Mouse (Mus musculus) layer of hippocampus, adult 8-10 months (tissue): ENCODE measurements around the gene BC034090. TPM values are rescaled to one million over a fixed set of nuclear protein-coding genes. Genes with fewer than 3 reads are reported as not detected.
"Not testable (repeated sequence)": the region's sequence is repeated elsewhere in the genome, so short reads cannot be mapped to it uniquely, and the experiment has no call there.

Source experiments
- DNase-seq, 2 experiments: peaks; one replicate each; pipeline ENCODE4 v3.0.0; 2022; ENCODE audit warnings: low spot score in 2 of 2
- total RNA-seq, 4 experiments: library from RNA; stranded (reverse); gene quantifications; 2 replicates each; pipeline ENCODE4 v1.2.4; 2022

BC034090 gene
- 10 to 100 TPM in 1 of 4 experiments, 1 to 10 TPM in 3; 6.8 to 10.1 (median 8.1) TPM for total RNA-seq

GRCm38 (mm10) chr1:155243797-155244770 is at the start of gene BC034090:
Gene BC034090 (minus strand): TSS chr1:155244444.
- no peak for DNase-seq

- DNase-seq, result no peak
These were observed 49.2 kb upstream of the BC034090 start for GRCm38 (mm10) chr1:155293446-155293845.

- DNase-seq, result no peak
These were observed 45.2 kb upstream of the BC034090 start for GRCm38 (mm10) chr1:155289411-155289810.

GRCm38 (mm10) chr1:155288033-155288432 is 43.8 kb upstream of the BC034090 start:
- no peak for DNase-seq

GRCm38 (mm10) chr1:155283808-155284207 is 39.6 kb upstream of the BC034090 start:
- DNase-seq, result no peak

GRCm38 (mm10) chr1:155281003-155281793 is 37.0 kb upstream of the BC034090 start:
- peak; percentile 69 to 81 for DNase-seq

GRCm38 (mm10) chr1:155280306-155280705 is 36.1 kb upstream of the BC034090 start:
- DNase-seq, result no peak

- DNase-seq, result no peak
These were observed 32.3 kb upstream of the BC034090 start for GRCm38 (mm10) chr1:155276381-155277033.

GRCm38 (mm10) chr1:155275793-155276192 is 31.5 kb upstream of the BC034090 start:
- DNase-seq, result no peak

GRCm38 (mm10) chr1:155274976-155275375 is 30.7 kb upstream of the BC034090 start:
- no peak for DNase-seq

- no peak for DNase-seq
These were observed 28.7 kb upstream of the BC034090 start for GRCm38 (mm10) chr1:155272953-155273352.

GRCm38 (mm10) chr1:155262496-155262895 is 18.3 kb upstream of the BC034090 start:
- DNase-seq, result not testable (repeated sequence)

GRCm38 (mm10) chr1:155254309-155254708 is 10.1 kb upstream of the BC034090 start:
- no peak for DNase-seq

GRCm38 (mm10) chr1:155253126-155253525 is 8.9 kb upstream of the BC034090 start:
- DNase-seq, result no peak

GRCm38 (mm10) chr1:155252631-155253121 is 8.4 kb upstream of the BC034090 start:
- no peak for DNase-seq

GRCm38 (mm10) chr1:155251596-155251995 is 7.4 kb upstream of the BC034090 start:
- no peak for DNase-seq

- no peak for DNase-seq
These were observed 6.4 kb upstream of the BC034090 start for GRCm38 (mm10) chr1:155250531-155251135.

GRCm38 (mm10) chr1:155249896-155250295 is 5.7 kb upstream of the BC034090 start:
- no peak for DNase-seq

GRCm38 (mm10) chr1:155248041-155248440 is 3.8 kb upstream of the BC034090 start:
- no peak for DNase-seq

GRCm38 (mm10) chr1:155247441-155247840 is 3.2 kb upstream of the BC034090 start:
- DNase-seq, result no peak

GRCm38 (mm10) chr1:155245516-155245915 is 1.3 kb upstream of the BC034090 start:
- DNase-seq, result no peak
